Mouse (Mus musculus) c-Kit-negative CD71-positive TER-119-positive erythroid progenitor cells, embryonic 14.5 days (primary cell): ENCODE data around the gene Tlx2.

Experiments used
- DNase-seq: peaks from one replicate; pipeline ENCODE4 v3.0.0-alpha.2; 2013; ENCODE audit warnings: low read depth, low spot score

Tlx2 gene

GRCm38 (mm10) chr6:83092416-83093127 is 22.5 kb upstream of the Tlx2 start:
- no peak for DNase-seq

GRCm38 (mm10) chr6:83087926-83088260 is 17.8 kb upstream of the Tlx2 start:
- DNase-seq, result no peak

GRCm38 (mm10) chr6:83087205-83087925 is 17.3 kb upstream of the Tlx2 start:
- no peak for DNase-seq

GRCm38 (mm10) chr6:83086121-83087035 is 16.3 kb upstream of the Tlx2 start, which contains the start of gene Lbx2:
Gene Lbx2 (plus strand): TSS chr6:83086367.
- DNase-seq, result no peak

GRCm38 (mm10) chr6:83084477-83084876 is 14.4 kb upstream of the Tlx2 start:
- no peak for DNase-seq

GRCm38 (mm10) chr6:83083497-83083896 is 13.4 kb upstream of the Tlx2 start:
- no peak for DNase-seq

- no peak for DNase-seq
These were observed 10.1 kb upstream of the Tlx2 start for GRCm38 (mm10) chr6:83080210-83080609.

GRCm38 (mm10) chr6:83078324-83078858 is 8.3 kb upstream of the Tlx2 start:
- peak; percentile 99 for DNase-seq

- DNase-seq, result no peak
These were observed 7.7 kb upstream of the Tlx2 start, which contains the start of gene Pcgf1 for GRCm38 (mm10) chr6:83077630-83078323. Gene Pcgf1 (plus strand): TSS chr6:83077869.

- DNase-seq, result no peak
These were observed 4.9 kb upstream of the Tlx2 start for GRCm38 (mm10) chr6:83074979-83075378.

- no peak for DNase-seq
These were observed 1.1 kb upstream of the Tlx2 start for GRCm38 (mm10) chr6:83071220-83071619.

GRCm38 (mm10) chr6:83070311-83071219 is 472 bp upstream of the Tlx2 start:
- DNase-seq, result no peak

GRCm38 (mm10) chr6:83069488-83070246 is 426 bp downstream of the Tlx2 start:
- DNase-seq, result no peak

GRCm38 (mm10) chr6:83068706-83069487 is 1.2 kb downstream of the Tlx2 start:
- DNase-seq, result no peak

GRCm38 (mm10) chr6:83068221-83068620 is 1.9 kb downstream of the Tlx2 start:
- no peak for DNase-seq

- DNase-seq, result no peak
These were observed 3.7 kb downstream of the Tlx2 start for GRCm38 (mm10) chr6:83066441-83066840.

- DNase-seq, result no peak
These were observed 4.1 kb downstream of the Tlx2 start for GRCm38 (mm10) chr6:83065995-83066394.

GRCm38 (mm10) chr6:83058725-83059124 is 11.4 kb downstream of the Tlx2 start:
- DNase-seq, result no peak

GRCm38 (mm10) chr6:83057790-83058189 is 12.3 kb downstream of the Tlx2 start, which contains the start of gene Dqx1:
Gene Dqx1 (plus strand): TSS chr6:83057844.
- DNase-seq, result no peak
